Mouse (Mus musculus): Measurements from ENCODE around the gene Epc2. TPM values are rescaled to one million over a fixed set of nuclear protein-coding genes. Genes with fewer than 3 reads are reported as not detected.
"Not testable (repeated sequence)": the region's sequence is repeated elsewhere in the genome, so short reads cannot be mapped to it uniquely, and the experiment has no call there.

The Epc2 gene
- polyA plus RNA-seq, 1 experiment from 2014 or later, result 6.0 TPM

DNA sequence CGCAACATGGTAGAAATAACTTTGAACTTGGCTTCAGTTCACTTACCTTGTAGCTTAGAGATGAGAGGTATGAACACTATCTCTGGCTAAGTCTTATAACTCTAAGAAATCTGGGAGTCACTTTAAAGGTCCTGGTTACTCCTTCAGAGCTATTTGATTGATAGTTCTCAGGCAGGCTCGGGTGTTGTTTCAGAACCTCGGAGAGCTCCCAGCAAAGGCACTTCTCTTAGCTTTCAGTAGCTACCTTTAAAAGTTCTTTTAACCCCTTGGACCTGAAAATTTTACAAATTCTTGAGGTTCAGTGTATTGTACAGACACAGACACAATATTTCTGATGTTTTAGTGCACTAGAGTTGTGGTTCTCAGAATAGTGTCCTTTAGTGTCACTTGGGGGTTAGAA lies 52.3 kb downstream of the Epc2 start:
- DNase-seq (ENCODE audit: low spot score) (no peak), ATAC-seq (replicated peaks; ENCODE audit: low FRiP score) (no peak)
- Histone ChIP-seq H3K9me3 (ENCODE audit: control insufficient read depth, low read length) (no peaks in the 10 kb centered on the region), H3K27ac (ENCODE audit: low read depth, low read length) (no peak overlapping the region), H3K27me3 (replicated peaks; ENCODE audit: control insufficient read depth, insufficient read depth, low read length) (no peaks in the 10 kb centered on the region), H3K4me3 (ENCODE audit: low read depth, low read length) (no peak overlapping the region), H3K4me1 (replicated peaks; ENCODE audit: control insufficient read depth, insufficient read depth, low read length) (no peaks in the 10 kb centered on the region), H3K4me2 (no peak overlapping the region), H3K9ac (ENCODE audit: low read depth, low read length) (no peak overlapping the region), H3K36me3 (ENCODE audit: control insufficient read depth, insufficient read depth, low read length) (no peaks in the 10 kb centered on the region)
- 53% methylated on average over 3 of the region's 3 CpGs for WGBS

DNA sequence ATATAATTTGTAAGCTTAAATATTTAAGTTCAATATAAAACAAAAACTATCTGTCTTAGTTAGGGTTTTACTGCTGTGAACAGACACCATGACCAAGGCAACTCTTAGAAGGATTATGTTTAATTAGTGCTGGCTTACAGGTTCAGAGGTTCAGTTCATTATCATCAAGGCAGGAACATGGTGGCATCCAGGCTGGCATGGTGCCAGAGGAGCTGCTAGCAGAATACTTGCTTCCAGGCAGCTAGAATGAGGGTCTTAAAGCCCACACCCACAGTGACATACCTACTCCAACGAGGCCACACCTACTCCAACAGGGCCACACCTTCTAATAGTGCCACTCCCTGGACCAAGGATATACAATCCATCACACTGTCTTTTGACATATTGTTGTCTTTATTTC lies 53.9 kb downstream of the Epc2 start:
- H3K4me1 ChIP-seq (replicated peaks; ENCODE audit: control insufficient read depth, insufficient read depth, low read length); H3K27ac ChIP-seq (ENCODE audit: low read depth, low read length); ATAC-seq (replicated peaks; ENCODE audit: low FRiP score); H3K27me3 ChIP-seq (replicated peaks; ENCODE audit: control insufficient read depth, insufficient read depth, low read length); H3K9ac ChIP-seq (ENCODE audit: low read depth, low read length); H3K36me3 ChIP-seq (ENCODE audit: control insufficient read depth, insufficient read depth, low read length); DNase-seq (ENCODE audit: low spot score); H3K9me3 ChIP-seq (ENCODE audit: control insufficient read depth, low read length); H3K4me2 ChIP-seq; H3K4me3 ChIP-seq (ENCODE audit: low read depth, low read length): not testable (repeated sequence)
- WGBS, result 88% methylated on average over 1 of the region's 1 CpGs

DNA sequence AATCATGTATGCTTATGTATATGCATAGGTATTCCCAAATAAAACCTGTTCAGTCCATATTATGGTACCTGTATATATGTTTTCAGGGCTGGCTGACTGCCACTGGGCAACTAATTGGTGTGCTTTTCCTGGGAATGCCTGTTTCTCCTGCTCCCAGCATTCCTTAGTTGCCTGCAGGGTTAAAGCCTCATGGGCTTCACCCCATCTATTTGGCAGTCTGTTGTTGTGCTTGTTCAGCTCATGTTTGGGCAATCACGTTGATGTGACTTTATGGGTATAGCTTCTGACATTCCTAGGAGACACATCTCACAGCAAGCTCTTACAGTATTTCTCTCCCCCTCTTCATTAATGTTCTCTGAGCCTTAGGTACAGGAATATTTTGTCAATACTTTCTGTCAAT lies 59.5 kb downstream of the Epc2 start:
- no peaks in the 10 kb centered on the region for H3K9me3 ChIP-seq (ENCODE audit: control insufficient read depth, low read length)
- WGBS, result 53% methylated on average over 1 of the region's 1 CpGs
- no peak overlapping the region for H3K4me2 ChIP-seq
- no peak overlapping the region for H3K4me3 ChIP-seq (ENCODE audit: low read depth, low read length)
- no peaks in the 10 kb centered on the region for H3K27me3 ChIP-seq (replicated peaks; ENCODE audit: control insufficient read depth, insufficient read depth, low read length)
- H3K4me1 ChIP-seq (replicated peaks; ENCODE audit: control insufficient read depth, insufficient read depth, low read length), result no peaks in the 10 kb centered on the region
- DNase-seq (ENCODE audit: low spot score) (no peak), ATAC-seq (replicated peaks; ENCODE audit: low FRiP score) (no peak)
- no peak overlapping the region for H3K27ac ChIP-seq (ENCODE audit: low read depth, low read length)
- no peak overlapping the region for H3K9ac ChIP-seq (ENCODE audit: low read depth, low read length)
- no peaks in the 10 kb centered on the region for H3K36me3 ChIP-seq (ENCODE audit: control insufficient read depth, insufficient read depth, low read length)

DNA sequence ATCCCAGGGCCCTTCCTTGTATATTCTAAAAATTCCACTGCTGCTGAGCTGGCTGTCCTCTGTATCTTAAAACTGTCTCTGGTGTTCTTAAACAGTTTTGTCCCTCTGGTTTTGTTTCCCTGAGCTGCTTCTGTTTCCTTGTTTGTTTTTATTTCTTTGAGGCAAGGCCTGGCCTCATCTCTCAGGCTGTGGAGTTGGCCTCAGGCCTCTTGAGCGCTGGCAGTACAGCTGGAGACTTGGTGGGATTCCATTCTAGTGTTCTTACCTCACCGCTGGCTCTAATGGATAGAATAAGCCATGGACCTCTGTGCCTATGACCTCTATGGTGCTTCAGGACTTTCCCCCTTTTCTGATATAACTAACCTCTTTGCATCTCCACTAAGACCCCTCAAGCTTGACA lies 64.7 kb downstream of the Epc2 start:
- DNase-seq (ENCODE audit: low spot score) (no peak), ATAC-seq (replicated peaks; ENCODE audit: low FRiP score) (no peak)
- WGBS, result 75% methylated on average over 2 of the region's 2 CpGs
- H3K9ac ChIP-seq (ENCODE audit: low read depth, low read length), result no peak overlapping the region
- H3K9me3 ChIP-seq (ENCODE audit: control insufficient read depth, low read length), result no peaks in the 10 kb centered on the region
- H3K36me3 ChIP-seq (ENCODE audit: control insufficient read depth, insufficient read depth, low read length), result no peaks in the 10 kb centered on the region
- H3K27ac ChIP-seq (ENCODE audit: low read depth, low read length), result no peak overlapping the region
- no peak overlapping the region for H3K4me3 ChIP-seq (ENCODE audit: low read depth, low read length)
- H3K27me3 ChIP-seq (replicated peaks; ENCODE audit: control insufficient read depth, insufficient read depth, low read length), result no peaks in the 10 kb centered on the region
- H3K4me1 ChIP-seq (replicated peaks; ENCODE audit: control insufficient read depth, insufficient read depth, low read length), result no peaks in the 10 kb centered on the region
- no peak overlapping the region for H3K4me2 ChIP-seq

DNA sequence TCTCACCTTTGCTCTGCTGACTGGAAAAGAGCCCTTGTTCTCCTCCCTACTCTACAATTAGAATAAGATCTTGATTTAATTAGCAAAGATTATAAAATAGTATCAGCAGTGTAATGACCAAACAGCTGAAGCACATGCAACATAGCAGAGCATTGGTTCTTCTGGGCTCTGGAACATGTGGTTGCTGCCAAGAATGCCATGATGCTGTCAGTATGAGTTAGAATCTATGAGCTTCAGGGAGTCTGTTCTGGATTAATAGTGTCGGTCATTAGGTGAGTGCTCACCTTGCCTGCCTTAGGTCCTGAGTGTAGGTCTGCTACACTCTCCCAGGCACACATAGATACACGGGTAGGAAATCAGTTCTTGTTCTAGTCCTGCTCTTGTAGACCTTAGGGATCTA lies 69.1 kb downstream of the Epc2 start:
- 82% methylated on average over 2 of the region's 2 CpGs for WGBS
- ATAC-seq (replicated peaks; ENCODE audit: low FRiP score) (no peak), DNase-seq (ENCODE audit: low spot score) (no peak)
- Histone ChIP-seq H3K36me3 (ENCODE audit: control insufficient read depth, insufficient read depth, low read length) (no peaks in the 10 kb centered on the region), H3K4me2 (no peak overlapping the region), H3K4me3 (ENCODE audit: low read depth, low read length) (no peak overlapping the region), H3K9me3 (ENCODE audit: control insufficient read depth, low read length) (no peaks in the 10 kb centered on the region), H3K9ac (ENCODE audit: low read depth, low read length) (no peak overlapping the region), H3K27ac (ENCODE audit: low read depth, low read length) (no peak overlapping the region), H3K27me3 (replicated peaks; ENCODE audit: control insufficient read depth, insufficient read depth, low read length) (no peaks in the 10 kb centered on the region), H3K4me1 (replicated peaks; ENCODE audit: control insufficient read depth, insufficient read depth, low read length) (no peaks in the 10 kb centered on the region)

DNA sequence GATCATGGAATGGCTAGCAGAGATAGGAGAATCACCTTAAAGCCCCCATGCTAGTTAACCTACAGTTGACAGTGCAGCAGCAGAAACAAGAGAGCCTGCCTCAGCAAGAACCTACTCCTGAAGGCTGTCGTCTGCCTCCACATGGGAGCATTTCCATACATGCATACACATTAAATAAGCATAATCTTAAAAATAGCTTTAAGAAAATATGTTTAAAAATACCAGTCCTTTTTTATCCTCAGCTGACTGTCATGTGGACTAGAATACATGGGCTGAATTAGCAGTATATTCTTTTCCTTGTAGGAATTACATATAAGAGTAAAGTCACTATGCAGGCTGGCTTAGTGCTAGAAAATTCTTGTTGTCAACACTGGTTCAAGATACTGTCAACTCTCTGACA lies 69.7 kb downstream of the Epc2 start:
- 81% methylated on average over 1 of the region's 1 CpGs for WGBS
- Histone ChIP-seq H3K36me3 (ENCODE audit: control insufficient read depth, insufficient read depth, low read length) (no peaks in the 10 kb centered on the region), H3K9me3 (ENCODE audit: control insufficient read depth, low read length) (no peaks in the 10 kb centered on the region), H3K27ac (ENCODE audit: low read depth, low read length) (no peak overlapping the region), H3K27me3 (replicated peaks; ENCODE audit: control insufficient read depth, insufficient read depth, low read length) (no peaks in the 10 kb centered on the region), H3K4me3 (ENCODE audit: low read depth, low read length) (no peak overlapping the region), H3K4me2 (no peak overlapping the region), H3K4me1 (replicated peaks; ENCODE audit: control insufficient read depth, insufficient read depth, low read length) (no peaks in the 10 kb centered on the region), H3K9ac (ENCODE audit: low read depth, low read length) (no peak overlapping the region)
- no peak for DNase-seq (ENCODE audit: low spot score)
- ATAC-seq (replicated peaks; ENCODE audit: low FRiP score), result no peak

DNA sequence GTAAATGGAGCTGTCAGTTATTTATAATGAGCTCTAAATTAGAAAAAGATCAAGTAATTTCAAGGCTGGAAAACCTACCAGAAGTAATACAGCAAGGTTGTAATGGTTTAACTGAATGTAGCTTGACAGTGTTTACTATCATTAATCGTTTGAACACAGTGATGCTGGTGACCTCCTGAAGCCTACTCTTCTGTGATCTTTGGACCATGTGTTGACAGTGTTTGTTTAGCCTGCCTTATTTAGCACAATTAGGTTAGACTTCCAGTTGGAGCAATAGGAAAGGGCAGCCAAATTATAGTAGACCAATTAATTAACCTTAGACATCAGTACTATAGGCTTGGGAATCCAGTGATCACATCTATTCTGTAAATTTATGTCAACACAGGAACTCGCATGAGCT lies 70.3 kb downstream of the Epc2 start:
- Histone ChIP-seq H3K9me3 (ENCODE audit: control insufficient read depth, low read length) (no peaks in the 10 kb centered on the region), H3K9ac (ENCODE audit: low read depth, low read length) (no peak overlapping the region), H3K36me3 (ENCODE audit: control insufficient read depth, insufficient read depth, low read length) (no peaks in the 10 kb centered on the region), H3K27ac (ENCODE audit: low read depth, low read length) (no peak overlapping the region), H3K4me2 (no peak overlapping the region), H3K4me3 (ENCODE audit: low read depth, low read length) (no peak overlapping the region), H3K4me1 (replicated peaks; ENCODE audit: control insufficient read depth, insufficient read depth, low read length) (no peaks in the 10 kb centered on the region), H3K27me3 (replicated peaks; ENCODE audit: control insufficient read depth, insufficient read depth, low read length) (no peaks in the 10 kb centered on the region)
- WGBS, result 74% methylated on average over 2 of the region's 2 CpGs
- no peak for DNase-seq (ENCODE audit: low spot score)
- no peak for ATAC-seq (replicated peaks; ENCODE audit: low FRiP score)

DNA sequence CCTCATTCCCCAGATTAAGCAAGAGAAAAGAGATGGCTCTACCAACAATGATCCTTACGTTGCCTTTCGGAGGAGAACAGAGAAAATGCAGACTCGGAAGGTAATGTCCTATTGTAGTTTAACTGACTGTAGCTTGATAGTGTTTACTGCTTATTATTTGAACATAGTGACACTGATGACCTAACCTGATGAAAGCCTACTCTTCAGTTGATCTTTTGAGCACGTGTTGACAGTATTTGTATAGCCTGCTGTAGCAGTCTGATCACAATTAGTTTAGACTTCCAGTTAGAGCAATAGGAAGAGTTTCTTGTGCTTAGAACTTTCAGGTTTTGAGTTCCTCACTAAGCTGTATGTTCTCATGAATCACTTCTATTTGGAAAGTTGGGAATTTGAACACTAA lies 71.3 kb downstream of the Epc2 start:
- no peak overlapping the region for H3K4me2 ChIP-seq
- no peak overlapping the region for H3K4me3 ChIP-seq (ENCODE audit: low read depth, low read length)
- ATAC-seq (replicated peaks; ENCODE audit: low FRiP score) (no peak), DNase-seq (ENCODE audit: low spot score) (no peak)
- H3K36me3 ChIP-seq (ENCODE audit: control insufficient read depth, insufficient read depth, low read length), result no peaks in the 10 kb centered on the region
- WGBS, result 82% methylated on average over 4 of the region's 4 CpGs
- no peaks in the 10 kb centered on the region for H3K27me3 ChIP-seq (replicated peaks; ENCODE audit: control insufficient read depth, insufficient read depth, low read length)
- H3K4me1 ChIP-seq (replicated peaks; ENCODE audit: control insufficient read depth, insufficient read depth, low read length), result no peaks in the 10 kb centered on the region
- no peaks in the 10 kb centered on the region for H3K9me3 ChIP-seq (ENCODE audit: control insufficient read depth, low read length)
- no peak overlapping the region for H3K27ac ChIP-seq (ENCODE audit: low read depth, low read length)
- H3K9ac ChIP-seq (ENCODE audit: low read depth, low read length), result no peak overlapping the region

DNA sequence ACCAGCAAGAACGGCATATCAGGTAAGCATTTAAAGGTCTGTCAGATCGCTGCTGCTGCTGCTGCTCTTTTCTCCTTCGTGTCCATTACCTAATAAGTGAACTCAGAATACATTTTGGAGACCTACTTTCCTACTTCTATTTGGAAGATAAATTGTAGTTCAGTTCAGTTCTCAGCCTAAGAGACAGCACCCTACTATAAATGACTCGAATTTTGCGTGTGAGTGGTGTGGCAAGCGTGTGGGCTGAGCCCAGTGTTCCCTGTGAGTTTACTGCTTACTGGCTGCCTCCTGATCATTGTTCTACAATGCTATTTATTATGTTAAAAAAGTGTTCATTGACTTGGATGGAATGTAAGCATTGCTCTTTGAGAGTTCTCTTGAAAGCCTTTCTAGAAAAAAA lies 85.9 kb downstream of the Epc2 start:
- DNase-seq (ENCODE audit: low spot score), result no peak
- 93% methylated on average over 6 of the region's 6 CpGs for WGBS
- Histone ChIP-seq H3K9me3 (ENCODE audit: control insufficient read depth, low read length) (no peaks in the 10 kb centered on the region), H3K27me3 (replicated peaks; ENCODE audit: control insufficient read depth, insufficient read depth, low read length) (no peaks in the 10 kb centered on the region), H3K27ac (ENCODE audit: low read depth, low read length) (no peak overlapping the region), H3K4me1 (replicated peaks; ENCODE audit: control insufficient read depth, insufficient read depth, low read length) (no peaks in the 10 kb centered on the region), H3K4me2 (no peak overlapping the region), H3K4me3 (ENCODE audit: low read depth, low read length) (no peak overlapping the region), H3K36me3 (ENCODE audit: control insufficient read depth, insufficient read depth, low read length) (peaks cover 3% of the 10 kb centered on the region; the same call in 1 of the 2 replicates), H3K9ac (ENCODE audit: low read depth, low read length) (no peak overlapping the region)
- no peak for ATAC-seq (replicated peaks; ENCODE audit: low FRiP score)

Measured in liver, embryonic 11.5 days (tissue).